Mouse (Mus musculus) megakaryocyte progenitor cell, adult 5-6 weeks (primary cell): ENCODE measurements around the gene Tuba1b. TPM values are rescaled to one million over a fixed set of nuclear protein-coding genes. Genes with fewer than 3 reads are reported as not detected.
"Not testable (repeated sequence)": the region's sequence is repeated elsewhere in the genome, so short reads cannot be mapped to it uniquely, and the experiment has no call there.

Experiments used
- ATAC-seq: replicated peaks from 2 replicates; pipeline ENCODE4 v1.8.0; 2016; ENCODE audit warnings: mild to moderate bottlenecking, moderate TSS enrichment, inconsistent platforms; ENCODE audit not compliant: poor library complexity
- total RNA-seq, 2 experiments: library from RNA; stranded (forward) in 1 of 2; stranded (reverse) in 1 of 2; fragments of 157-497, 149-512 nt in 1 of 2; fragments of 200-1000 nt in 1 of 2; gene quantifications; 2 replicates each; pipeline versions ENCODE4 v1.2.3 to v1.2.4; 2015 to 2017

Gene Tuba1b
- 2,787 and 2,962 TPM in 2 replicates for total RNA-seq (2015)
- 767 and 827 TPM in 2 replicates for total RNA-seq (2017)

DNA sequence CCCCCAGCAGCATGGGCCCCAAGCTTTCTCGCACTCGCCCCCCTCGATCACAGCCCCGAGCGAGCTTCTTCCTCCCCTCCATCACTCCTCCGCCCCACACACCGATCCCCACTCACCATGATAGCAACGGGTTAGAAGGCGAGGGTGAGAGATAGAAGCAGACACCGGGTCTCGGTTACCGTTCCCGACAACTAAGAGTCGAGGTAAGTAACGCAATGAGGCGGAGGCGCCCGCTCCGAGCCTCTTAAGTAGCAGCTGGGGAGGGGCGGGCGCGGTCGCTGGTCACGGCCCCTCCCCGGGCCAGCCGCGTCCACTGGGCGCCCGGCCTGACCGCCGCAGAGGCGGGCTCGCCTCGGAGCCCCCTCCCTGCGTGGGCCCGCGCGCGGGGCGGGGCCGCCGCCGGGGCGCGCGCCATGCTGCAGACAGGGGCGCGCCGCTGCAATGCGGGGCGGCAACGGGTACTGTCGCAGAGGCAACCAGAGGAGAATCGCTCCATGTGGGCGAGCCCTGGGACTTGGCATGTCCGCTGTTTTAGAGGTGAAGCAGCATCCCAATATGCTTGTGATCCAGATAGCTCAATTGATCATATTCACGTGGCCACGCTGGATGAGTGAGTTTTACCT lies at the start of gene Tuba1b:
Gene Tuba1b (minus strand): TSS at position 349 of the 623 bp plus-strand sequence.
- peak; percentile 70 for ATAC-seq

DNA sequence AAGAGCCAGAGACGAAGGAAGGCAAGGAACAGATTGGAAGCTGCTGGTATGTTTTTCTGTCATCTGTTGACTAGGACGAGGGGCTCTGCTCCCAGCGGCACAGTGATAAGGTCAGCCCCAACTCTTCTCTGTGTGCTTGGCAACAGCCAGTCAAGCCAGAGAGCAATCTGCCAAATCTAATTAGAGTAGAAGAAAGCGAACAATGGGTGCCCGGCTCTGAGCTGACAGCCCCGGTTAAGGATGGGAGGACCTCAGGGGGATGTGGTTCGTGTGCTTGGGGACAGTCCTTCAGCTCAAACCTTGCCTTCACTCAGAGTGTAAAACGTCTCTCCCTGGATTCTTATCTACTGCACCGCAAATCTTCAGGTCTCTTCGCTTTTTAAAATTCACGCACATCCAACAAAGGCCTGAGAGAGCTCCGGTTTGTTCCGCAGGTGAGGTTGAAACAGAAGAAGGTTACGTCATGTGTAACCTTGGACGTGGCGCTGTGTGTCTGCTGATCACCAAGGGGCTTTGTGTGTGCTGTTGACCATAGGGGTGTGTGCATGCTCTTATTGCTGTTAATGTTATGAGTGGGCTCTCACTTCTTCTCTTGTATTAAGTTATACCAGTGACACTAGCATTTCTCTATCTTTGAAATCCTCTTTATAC lies 49.2 kb upstream of the Tuba1b start:
- no peak for ATAC-seq

DNA sequence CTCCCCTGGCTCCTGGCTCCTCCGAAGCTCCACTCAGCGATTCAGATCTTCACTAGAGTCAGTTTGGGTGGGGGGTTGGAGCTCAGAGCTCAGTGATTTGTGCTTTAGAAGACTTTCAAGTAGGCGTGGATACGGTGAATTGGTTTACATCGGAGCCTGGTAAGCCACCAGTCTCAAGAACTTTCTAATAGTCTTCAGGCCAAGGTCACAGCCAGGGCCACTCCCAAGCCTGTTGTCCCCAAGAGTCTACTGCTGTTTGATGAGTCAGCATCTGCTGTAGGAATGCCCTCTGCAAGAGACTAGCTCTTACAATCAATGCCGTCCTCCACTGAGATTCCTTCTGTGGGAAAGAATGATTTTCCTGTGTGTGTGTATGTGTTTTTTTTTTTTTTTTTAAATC lies 47.7 kb upstream of the Tuba1b start:
- no peak for ATAC-seq

DNA sequence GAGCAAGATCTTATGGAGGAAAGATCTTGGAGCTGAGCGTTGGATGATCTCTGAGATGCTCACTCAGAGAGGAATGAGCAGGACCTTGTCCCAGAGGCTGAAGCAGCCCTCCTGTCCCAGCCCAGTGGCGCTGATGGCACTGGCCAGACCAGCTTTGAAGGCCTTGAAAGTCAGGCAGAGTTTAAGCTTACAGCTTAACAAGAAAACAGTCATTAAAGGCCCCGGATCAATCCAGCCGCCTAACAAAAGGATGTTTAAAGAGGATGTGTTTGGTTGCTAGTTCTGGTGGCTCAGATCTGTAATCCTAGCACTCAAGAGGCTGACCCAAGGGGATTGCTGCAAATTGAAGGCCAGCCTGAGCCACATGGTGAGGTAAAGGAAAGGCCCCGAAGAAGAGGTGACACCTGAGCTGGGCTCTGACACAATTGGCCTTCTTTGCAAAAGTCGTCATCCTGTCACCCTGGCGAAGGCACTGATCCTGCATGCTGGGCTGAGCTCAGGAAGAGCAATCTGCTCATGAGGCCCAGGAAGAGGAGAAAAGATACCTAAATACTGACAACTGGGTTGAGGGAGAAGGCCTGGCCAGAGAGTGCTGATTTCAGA lies 45.7 kb upstream of the Tuba1b start:
- ATAC-seq: no peak

DNA sequence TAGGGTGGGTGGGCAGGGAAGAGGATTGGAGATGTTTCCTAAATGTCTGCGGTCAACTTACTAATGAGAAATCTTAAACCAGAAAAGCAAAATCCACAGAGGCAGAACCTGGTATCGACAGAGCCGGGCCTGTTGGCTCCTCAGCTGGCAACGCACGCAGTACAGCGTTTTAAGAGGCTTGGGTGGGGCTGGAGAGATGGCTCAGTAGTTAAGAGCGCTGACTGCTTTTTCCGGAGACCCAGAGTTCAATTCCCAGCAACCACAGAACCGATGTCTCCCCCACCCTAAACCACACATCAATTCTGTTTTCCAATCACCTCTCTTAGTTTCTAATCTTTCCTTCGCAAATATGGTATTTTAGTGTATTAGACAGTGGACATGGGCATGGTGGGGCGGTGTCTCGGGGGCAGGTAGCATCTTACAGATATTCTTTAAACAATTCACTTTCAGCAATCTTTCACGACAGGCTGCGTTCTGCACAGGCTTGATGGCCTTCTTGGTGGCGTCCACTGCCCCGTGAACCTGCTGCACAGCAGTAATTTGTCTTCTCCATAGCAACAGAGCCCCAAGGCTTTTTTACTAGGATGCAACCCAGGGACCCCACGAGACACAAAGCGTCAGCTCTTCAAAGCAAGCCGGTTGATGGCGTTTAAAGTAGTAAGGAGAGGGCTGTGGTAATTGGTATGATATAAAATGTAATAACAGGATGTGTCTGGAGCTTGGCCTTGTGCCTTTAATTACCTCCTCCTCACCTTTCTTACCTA lies 44.2 kb upstream of the Tuba1b start:
- no peak for ATAC-seq

DNA sequence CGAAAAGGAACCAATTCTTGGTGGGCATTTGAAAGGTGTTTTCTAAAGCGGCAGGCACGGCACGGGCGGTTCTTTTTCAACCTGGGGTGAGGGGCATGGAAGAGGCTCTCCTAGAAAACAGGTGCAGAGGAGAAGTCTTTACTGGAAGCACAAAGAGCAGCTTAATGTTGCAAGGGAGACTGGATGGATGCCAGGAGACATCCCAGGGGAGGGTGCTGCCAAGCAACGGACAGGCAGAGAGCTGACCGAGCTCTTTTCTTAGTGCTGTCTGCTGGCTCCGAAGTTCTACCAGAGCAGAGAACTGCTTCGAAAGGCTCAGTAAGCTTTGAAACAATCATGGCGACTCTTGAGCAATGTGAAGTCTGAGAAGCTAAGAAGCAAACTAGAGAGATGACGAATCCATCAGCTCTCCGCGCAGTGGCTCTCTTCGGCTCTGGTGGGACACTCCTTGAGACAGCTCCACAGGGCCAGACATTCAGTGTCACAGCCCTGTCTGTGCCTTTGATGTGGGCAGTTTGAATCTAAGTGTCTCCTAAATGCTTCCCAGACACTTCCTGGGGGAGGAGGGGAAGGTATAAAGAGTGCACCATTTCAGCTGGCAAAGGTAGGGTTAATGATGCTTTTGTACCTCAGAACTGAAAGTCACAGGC lies 43.5 kb upstream of the Tuba1b start:
- no peak for ATAC-seq

DNA sequence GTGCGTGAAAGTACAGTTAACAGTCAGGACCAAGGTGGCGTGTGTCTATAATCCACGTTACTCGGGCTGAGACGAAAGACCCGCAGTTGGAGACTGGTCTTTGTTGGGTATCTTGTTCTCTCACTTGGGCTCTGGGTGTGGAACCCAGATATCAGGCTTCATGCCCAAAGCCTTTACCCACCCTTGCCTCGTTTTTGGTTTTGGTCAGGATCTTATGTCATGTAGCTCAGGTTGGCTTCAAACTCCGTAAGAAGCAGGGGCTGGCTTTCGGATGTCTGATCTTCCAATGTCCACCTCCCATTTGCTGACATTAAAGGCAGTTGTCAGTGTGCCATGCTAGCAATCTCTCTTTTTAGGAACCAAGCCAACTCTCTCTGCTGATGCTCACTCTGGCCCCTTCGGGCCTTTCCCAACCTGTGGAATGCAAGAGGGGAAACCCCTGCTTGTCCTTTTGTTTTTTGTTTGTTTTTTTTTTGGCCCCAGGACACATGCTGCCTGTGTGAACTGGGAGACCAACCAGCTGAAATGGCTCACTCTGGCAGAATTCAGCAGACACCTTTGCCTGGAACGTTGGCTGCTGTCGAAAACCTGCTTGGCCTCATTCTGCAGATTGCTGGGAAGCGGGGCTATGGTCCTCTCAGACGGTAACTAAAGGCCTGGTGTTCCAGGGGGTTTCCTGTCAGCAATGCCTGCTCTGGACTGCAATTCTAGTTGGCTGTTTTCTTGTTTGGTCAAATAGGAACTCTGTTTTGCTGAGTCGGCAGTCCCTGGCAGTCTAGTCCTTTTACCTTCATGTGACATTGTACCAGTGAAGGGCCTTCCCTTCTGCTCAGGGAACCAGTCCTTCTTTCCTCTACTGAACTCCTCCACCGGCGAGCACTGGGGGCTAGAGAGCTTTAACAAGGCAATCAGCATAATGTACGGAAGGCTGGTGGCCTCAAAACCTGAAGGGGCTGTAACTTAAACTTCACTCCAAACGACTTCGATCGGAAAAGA lies 42.7 kb upstream of the Tuba1b start:
- no peak for ATAC-seq

DNA sequence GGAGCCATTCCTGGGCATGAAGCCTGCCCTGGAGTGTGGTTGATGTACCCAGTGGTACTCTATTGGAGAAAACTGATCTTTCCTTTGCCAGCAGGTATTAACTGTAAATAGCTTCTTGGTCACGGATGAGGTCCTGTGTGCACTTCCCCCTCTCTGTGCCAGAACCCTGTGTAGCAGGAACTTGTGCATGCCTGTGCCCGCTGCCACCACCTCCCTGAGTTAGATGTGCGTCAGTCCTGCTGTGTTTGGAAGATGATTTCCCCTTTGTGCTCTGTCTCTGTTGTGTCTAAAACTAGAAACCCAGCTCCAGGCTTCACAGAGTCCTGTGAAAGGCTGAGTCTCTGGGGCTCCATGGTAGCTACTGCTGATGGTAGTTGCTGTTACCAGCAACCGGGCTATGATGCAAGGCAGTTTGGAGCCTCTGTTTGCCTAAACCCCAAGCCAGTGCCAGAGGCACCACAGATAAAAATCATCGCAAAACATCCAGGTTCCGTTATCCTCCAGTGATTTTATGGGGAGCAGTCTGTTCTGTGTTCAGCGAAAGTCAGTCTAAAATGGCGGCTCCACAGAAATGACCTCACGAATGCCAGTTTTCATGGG lies 38.8 kb upstream of the Tuba1b start:
- ATAC-seq: 0 out of 2 replicates have a peak, but pooled peaks have one; percentile 29

DNA sequence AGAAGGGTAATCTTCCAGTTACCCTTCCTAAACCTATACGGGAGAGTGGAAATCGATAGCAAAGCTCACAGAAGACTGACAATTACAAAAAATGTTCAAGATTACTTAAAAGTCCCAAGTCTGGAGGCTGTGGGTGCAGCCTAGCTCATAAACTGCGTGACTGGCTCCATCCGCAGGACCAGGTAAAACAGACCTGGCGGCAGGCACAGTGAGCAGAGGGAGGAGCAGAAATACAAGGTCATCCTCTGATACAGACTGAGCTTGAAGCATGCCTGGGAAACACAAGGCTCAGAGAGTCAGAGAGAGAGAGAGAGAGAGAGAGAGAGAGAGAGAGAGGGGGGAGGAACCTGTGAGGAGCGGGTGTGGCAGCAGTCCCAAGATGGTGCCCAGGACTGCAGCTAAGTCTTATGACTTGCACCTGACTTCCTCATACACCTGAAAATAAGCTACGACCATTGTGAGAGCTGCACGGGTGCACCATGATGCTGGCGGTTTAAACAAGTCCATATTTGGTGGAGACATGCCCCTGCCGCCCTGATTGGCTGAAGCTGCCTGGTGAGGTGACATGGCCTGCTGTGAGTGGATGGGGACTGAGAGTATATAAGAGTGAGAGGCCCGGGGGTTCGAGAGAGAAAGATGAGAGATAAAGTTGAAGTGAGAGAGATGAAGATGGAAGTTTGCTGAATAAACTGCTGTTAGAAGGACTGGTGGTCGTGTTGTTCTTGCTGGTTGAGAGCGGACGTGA lies 37.4 kb upstream of the Tuba1b start:
- not testable (repeated sequence) for ATAC-seq

DNA sequence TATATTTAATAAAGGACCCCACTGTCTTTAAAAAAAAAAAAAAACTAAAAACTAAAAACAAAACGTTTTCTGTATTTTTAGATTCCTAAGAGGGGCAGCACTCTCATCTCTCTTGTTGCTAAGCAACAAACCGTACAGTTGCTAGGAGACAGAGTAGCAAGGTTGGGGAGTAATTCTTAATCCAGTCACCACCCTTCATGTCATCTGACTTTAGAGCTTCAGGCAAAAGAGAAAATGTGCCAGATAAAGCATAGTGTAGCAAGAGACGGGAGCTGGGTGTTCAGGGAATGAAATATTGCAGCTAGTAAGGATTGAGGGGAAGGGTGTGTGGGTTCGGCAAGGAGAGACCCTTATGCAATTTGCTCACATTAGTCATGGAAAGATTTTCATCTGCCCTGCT lies 36.7 kb upstream of the Tuba1b start:
- ATAC-seq: no peak

DNA sequence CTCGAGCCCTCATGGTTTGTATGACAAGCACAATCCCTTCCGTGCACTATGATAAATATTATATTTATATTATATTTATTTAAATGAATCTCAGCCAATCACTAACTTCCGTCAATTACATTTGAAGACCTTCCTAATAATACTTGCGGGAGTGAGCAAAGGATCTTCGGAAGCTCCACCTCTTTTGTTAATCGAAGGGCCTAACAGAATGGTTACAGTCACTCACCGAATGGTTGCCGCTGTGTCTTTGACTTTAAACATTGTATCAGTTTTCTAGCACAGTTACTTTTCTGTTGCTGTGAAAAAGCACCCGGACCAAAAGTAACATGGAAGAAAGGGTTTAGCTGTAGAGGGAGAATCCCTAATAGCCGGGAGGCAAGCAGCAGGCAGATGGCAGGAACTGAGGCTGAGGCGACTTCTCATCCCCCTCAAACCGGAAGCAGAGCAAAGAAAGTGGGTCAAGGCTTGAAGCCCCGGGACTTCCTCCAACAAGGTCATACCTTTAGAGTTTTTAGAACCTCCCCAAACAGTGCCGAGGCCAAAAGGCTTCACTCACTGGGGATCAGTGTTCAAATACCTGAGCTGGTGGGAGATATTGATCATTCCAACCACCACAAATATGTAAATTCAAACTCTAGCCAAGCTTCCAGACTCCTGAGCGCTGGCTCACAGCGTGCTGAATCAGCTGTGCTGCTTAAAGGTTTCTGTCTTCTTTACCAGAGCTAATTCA lies 35.2 kb upstream of the Tuba1b start:
- no peak for ATAC-seq

DNA sequence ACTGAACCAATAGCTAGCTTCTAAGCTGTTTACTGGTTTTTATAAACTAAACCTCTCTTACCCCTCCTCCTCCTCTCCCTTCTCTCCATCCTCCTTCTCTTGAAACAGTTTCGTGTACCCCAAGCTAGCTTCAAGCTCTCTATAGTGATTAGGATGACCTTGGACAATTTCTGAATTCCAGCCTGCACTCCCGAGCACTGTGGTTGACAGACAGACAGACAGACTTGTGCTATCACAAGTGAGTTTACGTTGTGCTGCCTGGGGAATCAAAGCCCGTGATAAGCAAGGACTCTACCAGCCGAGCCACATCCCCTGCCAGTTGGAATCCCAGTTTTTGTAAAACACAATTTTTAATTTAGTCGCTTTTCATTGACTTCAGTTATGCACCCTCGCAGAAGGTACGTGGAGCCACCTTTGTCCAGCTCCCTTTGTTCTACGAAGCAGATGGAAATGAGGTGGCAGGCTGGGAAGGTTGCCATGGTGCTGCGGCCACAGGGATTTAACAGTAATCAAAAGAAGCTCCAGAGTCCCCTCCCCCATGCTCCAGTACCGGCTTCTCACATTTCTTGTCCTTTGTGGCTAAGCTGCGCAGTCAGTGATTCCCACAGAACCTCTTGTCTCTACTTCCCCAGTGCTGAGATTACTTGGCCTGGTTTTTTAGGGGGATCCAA lies 34.5 kb upstream of the Tuba1b start:
- no peak for ATAC-seq

DNA sequence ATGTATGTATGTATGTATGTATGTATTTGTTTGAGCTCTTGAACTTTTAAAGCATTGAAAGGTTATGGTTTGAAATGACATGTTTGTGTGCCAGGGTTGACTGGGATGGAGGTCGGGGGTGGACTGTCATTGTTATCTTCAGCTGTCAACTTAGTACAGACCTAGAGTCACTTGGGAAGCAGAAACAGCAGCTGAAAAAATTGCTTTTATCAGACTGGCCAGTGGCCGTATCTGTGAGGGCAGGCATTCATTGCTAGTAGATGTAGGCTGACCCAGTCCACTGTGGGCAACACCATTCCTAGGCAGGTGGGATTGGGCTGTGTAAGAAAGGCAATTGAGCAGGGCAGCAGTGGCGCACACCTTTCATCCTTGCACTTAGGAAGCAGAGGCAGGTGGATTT lies 25.2 kb upstream of the Tuba1b start:
- no peak for ATAC-seq

DNA sequence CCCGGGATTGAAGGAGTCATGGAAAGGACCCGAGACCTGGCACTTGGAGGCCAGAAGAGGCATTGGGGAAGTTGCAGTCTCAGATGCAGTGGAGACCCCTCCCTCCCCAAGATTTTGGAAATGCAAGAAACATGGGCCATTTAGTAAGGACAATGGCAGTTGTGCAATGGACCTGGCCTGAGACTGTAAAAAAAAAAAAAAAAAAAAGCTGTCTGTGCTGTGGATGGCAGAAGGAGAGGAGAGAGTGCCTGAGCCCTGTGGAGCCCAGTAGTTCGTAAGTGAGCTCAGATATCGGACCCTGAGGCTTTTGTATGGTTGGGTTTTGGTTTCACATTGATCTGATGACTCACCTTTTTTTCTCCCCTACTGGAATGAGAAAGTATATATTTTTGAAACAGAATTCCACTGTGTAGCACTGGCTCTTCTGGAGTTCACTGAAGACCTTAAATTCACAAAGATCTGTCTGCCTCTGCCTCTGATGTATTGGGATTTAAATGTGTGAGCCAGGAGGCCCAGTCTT lies 24.6 kb upstream of the Tuba1b start:
- peak; percentile 37; the same call in 1 of the 2 replicates for ATAC-seq

DNA sequence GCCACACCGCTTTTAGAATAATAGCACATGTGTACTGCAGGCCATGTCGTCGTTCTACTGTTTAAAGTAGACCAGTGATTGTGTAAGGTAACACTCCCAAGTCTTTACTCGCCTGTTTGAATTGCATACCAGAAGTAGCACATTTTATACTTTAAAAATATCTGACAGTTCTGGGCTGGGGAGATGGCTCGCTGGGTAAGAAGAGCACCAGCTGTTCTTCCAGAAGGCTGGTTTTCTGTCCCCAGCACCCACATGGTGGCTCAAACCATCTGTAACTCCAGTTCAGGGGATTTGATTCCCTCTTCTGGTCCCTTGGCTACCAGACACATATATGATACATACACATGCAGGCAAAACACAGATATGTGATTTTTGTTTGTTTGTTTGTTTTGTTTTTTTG lies 23.1 kb upstream of the Tuba1b start:
- ATAC-seq: no peak

DNA sequence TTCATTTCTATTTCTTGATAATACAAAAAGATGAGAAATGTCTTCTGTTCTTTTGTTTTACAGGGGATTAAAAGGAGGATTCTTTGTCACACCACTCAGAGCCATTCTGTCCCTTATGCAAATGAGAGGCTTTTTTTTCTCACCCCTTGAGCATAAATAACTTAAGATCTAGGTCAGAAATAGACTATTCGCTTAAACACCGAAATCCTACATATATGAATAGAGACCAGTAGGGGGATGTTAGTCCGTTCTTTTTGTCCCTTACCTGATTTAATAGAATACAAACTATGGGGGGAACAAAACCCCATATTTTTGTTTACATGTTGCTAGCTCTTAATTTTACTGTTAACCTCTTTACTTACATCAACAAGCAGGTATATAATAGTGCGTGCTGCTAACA lies 21.6 kb upstream of the Tuba1b start:
- no peak for ATAC-seq

DNA sequence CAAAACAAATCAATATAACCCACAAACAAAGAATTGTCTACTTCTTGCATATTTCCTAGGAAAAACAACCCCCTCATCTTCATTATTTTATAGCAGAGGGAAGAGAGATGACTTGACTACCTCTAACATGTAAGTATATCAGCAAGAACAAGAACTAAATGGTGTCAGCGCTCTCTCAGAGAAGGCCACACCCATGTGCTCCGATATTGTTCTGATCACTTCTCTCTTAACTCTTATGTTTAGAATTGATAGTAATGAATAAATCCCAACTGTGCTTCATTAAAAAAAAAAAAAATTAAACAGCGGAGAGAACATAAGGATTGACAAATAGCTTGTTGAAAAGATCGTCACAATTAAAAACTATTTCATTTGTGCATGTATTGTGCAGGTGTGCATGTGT lies 21.0 kb upstream of the Tuba1b start:
- no peak for ATAC-seq
